Mouse (Mus musculus): ENCODE data around the gene Fbxl4.
"Not testable (repeated sequence)": the region's sequence is repeated elsewhere in the genome, so short reads cannot be mapped to it uniquely, and the experiment has no call there.

Gene Fbxl4

GRCm38 (mm10) chr4:22357266-22357930, at the start of gene Fbxl4:
Gene Fbxl4 (plus strand): TSS chr4:22357543.
- peak; percentile 75 for DNase-seq (ENCODE audit: low spot score)

- DNase-seq (ENCODE audit: low spot score), result no peak
Measured at GRCm38 (mm10) chr4:22314564-22314963, 42.8 kb upstream of the Fbxl4 start.

- DNase-seq (ENCODE audit: low spot score), result no peak
Measured at GRCm38 (mm10) chr4:22342816-22343573, 14.3 kb upstream of the Fbxl4 start.

- DNase-seq (ENCODE audit: low spot score), result not testable (repeated sequence)
Measured at GRCm38 (mm10) chr4:22349086-22349485, 8.3 kb upstream of the Fbxl4 start.

GRCm38 (mm10) chr4:22357931-22358300, 573 bp downstream of the Fbxl4 start:
- peak; percentile 40 for DNase-seq (ENCODE audit: low spot score)

GRCm38 (mm10) chr4:22358487-22358886, 1.1 kb downstream of the Fbxl4 start:
- no peak for DNase-seq (ENCODE audit: low spot score)

GRCm38 (mm10) chr4:22367368-22367767, 10.0 kb downstream of the Fbxl4 start:
- no peak for DNase-seq (ENCODE audit: low spot score)

- DNase-seq (ENCODE audit: low spot score), result no peak
Measured at GRCm38 (mm10) chr4:22378516-22378915, 21.2 kb downstream of the Fbxl4 start.

GRCm38 (mm10) chr4:22380646-22381045, 23.3 kb downstream of the Fbxl4 start:
- no peak for DNase-seq (ENCODE audit: low spot score)

GRCm38 (mm10) chr4:22383528-22384265, 26.4 kb downstream of the Fbxl4 start:
- DNase-seq (ENCODE audit: low spot score), result no peak

GRCm38 (mm10) chr4:22390045-22390444, 32.7 kb downstream of the Fbxl4 start:
- no peak for DNase-seq (ENCODE audit: low spot score)

- no peak for DNase-seq (ENCODE audit: low spot score)
Measured at GRCm38 (mm10) chr4:22392777-22393473, 35.6 kb downstream of the Fbxl4 start.

- no peak for DNase-seq (ENCODE audit: low spot score)
Measured at GRCm38 (mm10) chr4:22395404-22395803, 38.1 kb downstream of the Fbxl4 start.

GRCm38 (mm10) chr4:22396484-22397000, 39.2 kb downstream of the Fbxl4 start:
- no peak for DNase-seq (ENCODE audit: low spot score)

- no peak for DNase-seq (ENCODE audit: low spot score)
Measured at GRCm38 (mm10) chr4:22397003-22397402, 39.7 kb downstream of the Fbxl4 start.

GRCm38 (mm10) chr4:22402032-22402431, 44.7 kb downstream of the Fbxl4 start:
- DNase-seq (ENCODE audit: low spot score), result no peak

GRCm38 (mm10) chr4:22402930-22403329, 45.6 kb downstream of the Fbxl4 start:
- DNase-seq (ENCODE audit: low spot score), result no peak

GRCm38 (mm10) chr4:22420627-22421026, 63.3 kb downstream of the Fbxl4 start:
- no peak for DNase-seq (ENCODE audit: low spot score)

GRCm38 (mm10) chr4:22422400-22422799, 65.1 kb downstream of the Fbxl4 start:
- DNase-seq (ENCODE audit: low spot score), result no peak

- DNase-seq (ENCODE audit: low spot score), result no peak
Measured at GRCm38 (mm10) chr4:22428150-22428549, 70.8 kb downstream of the Fbxl4 start.

- DNase-seq (ENCODE audit: low spot score), result no peak
Measured at GRCm38 (mm10) chr4:22469575-22469974, 112.2 kb downstream of the Fbxl4 start.

All from c-Kit-positive CD71-positive TER-119-positive erythroid progenitor cells, embryonic 14.5 days (primary cell).